Mouse (Mus musculus) liver, embryonic 14.5 days (tissue): ENCODE data around the gene AC134908.4. TPM values are rescaled to one million over a fixed set of nuclear protein-coding genes. Genes with fewer than 3 reads are reported as not detected.

Experiments
- ATAC-seq: fragments of 200-750 bp; cut with Nextera tagmentation; 2 replicates; pipeline ENCODE4 v1.8.0; 2017; ENCODE audit warnings: moderate number of reproducible peaks, mild to moderate bottlenecking, moderate library complexity; ENCODE audit not compliant: insufficient read depth
- DNase-seq, 3 experiments: peaks; one replicate each; pipeline ENCODE4 v3.0.0-alpha.2; 2012 to 2013; ENCODE audit warnings: low read depth in 3 of 3, low spot score in 3 of 3
- H3K27ac ChIP-seq: fragments of 300-500 bp; sonication (generic); 2 replicates; pipeline ENCODE4 v1.5.1; 2014; ENCODE audit warnings: moderate library complexity, mild to moderate bottlenecking, control low read depth, inconsistent platforms
- H3K27me3 ChIP-seq: fragments of 300-500 bp; sonication (generic); 2 replicates; pipeline ENCODE4 v1.6.1; 2014; ENCODE audit warnings: mild to moderate bottlenecking, low read length, moderate library complexity; ENCODE audit not compliant: control insufficient read depth, insufficient read depth
- H3K36me3 ChIP-seq: fragments of 300-500 bp; sonication (generic); replicated peaks from 2 replicates; pipeline ENCODE4 v1.6.1; 2014; ENCODE audit warnings: low read depth; ENCODE audit not compliant: control insufficient read depth, insufficient read depth
- H3K4me1 ChIP-seq, 2 experiments: fragments of 200-500 bp in 1 of 2; fragments of 300-500 bp in 1 of 2; sonication (generic) in 1 of 2; replicated peaks; 2 replicates each; pipeline ENCODE4 v1.6.1; 2012 to 2014; ENCODE audit warnings: antibody characterized with exemption in 1 of 2, inconsistent platforms in 1 of 2, low read length in 1 of 2; ENCODE audit not compliant: control insufficient read depth in 2 of 2, insufficient read depth in 2 of 2
- H3K4me2 ChIP-seq: fragments of 300-500 bp; sonication (generic); 2 replicates; pipeline ENCODE4 v1.6.1; 2014; ENCODE audit warnings: low read depth, mild to moderate bottlenecking, control low read depth, moderate library complexity
- H3K4me3 ChIP-seq, 2 experiments: fragments of 200-500 bp in 1 of 2; fragments of 300-500 bp in 1 of 2; sonication (generic) in 1 of 2; 2 replicates each; pipeline ENCODE4 v1.5.1; 2012 to 2014; ENCODE audit warnings: low read depth in 2 of 2, low read length in 2 of 2, mild to moderate bottlenecking in 2 of 2, control low read depth in 1 of 2, inconsistent platforms in 1 of 2, moderate library complexity in 1 of 2; ENCODE audit not compliant: insufficient read depth in 1 of 2
- H3K9ac ChIP-seq: fragments of 300-500 bp; sonication (generic); replicated peaks from 2 replicates; pipeline ENCODE4 v1.6.1; 2014; ENCODE audit warnings: mild to moderate bottlenecking, control low read depth, moderate library complexity
- H3K9me3 ChIP-seq: fragments of 300-500 bp; sonication (generic); 2 replicates; pipeline ENCODE4 v1.6.1; 2016; ENCODE audit warnings: low read length, mixed read lengths; ENCODE audit not compliant: control insufficient read depth
- CTCF ChIP-seq: IDR thresholded peaks from 2 replicates; pipeline ENCODE4 v1.5.1; 2016; ENCODE audit warnings: antibody characterized with exemption, low read depth, control low read depth
- EP300 ChIP-seq: IDR thresholded peaks from 2 replicates; pipeline ENCODE4 v1.6.1; 2016; ENCODE audit warnings: antibody characterized with exemption, low read depth
- WGBS: fragments of 180-500 bp; shearing (Covaris S2); extraction: QIAGEN DNeasy Blood & Tissue Kit; methylation state at CpG from one replicate; pipeline ENCODE4 v1.1.7; 2014; ENCODE audit not compliant: insufficient replicate concordance; 5-methylcytosine and 5-hydroxymethylcytosine counted together
- polyA plus RNA-seq, 2 experiments: library from polyadenylated mRNA; depleted of rRNA in 1 of 2; stranded (reverse) in 1 of 2; unstranded in 1 of 2; fragments of >200 nt; fragmentation: Nextera tagmentation in 1 of 2; extraction: Ambion mirVana in 1 of 2; gene quantifications; 2 replicates each; pipeline versions ENCODE4 v1.2.1 to v1.2.3; 2012 to 2014

AC134908.4 gene
- polyA plus RNA-seq, 2 experiments: not detected

DNA sequence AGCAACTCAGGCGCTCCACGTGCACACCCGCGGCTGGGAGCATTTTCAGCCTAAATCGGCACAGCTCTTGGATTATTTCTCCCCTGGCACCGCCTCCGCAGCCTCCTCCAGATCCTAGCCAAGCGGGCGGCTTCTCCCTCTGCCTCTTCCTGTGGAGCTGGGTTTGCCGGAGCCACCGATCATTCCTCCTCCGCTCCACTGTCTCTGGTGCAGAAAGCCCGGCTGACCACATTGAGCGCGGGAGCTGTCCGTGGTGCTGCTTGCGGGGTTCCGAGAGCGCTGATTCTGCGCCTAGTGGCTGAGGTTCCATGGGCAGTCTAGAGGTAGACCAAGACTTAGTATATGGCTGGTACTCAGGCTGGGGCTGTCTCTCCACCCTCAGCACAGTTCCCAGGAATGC, 18.0 kb upstream of the AC134908.4 start:
- H3K4me2 ChIP-seq: no peak overlapping the region
- H3K27me3 ChIP-seq: peaks cover 42% of the 10 kb centered on the region
- no peak overlapping the region for H3K4me3 ChIP-seq
- DNase-seq (peak in 1 of 3 experiments; percentile 52), ATAC-seq (no peak)
- no peaks in the 10 kb centered on the region for H3K9me3 ChIP-seq
- H3K9ac ChIP-seq: no peak overlapping the region
- no peak overlapping the region for H3K27ac ChIP-seq
- TF ChIP-seq EP300 (no peak), CTCF (peak; percentile 74)
- 4% methylated on average over 20 of the region's 20 CpGs for WGBS
- H3K36me3 ChIP-seq: no peaks in the 10 kb centered on the region
- no peaks in the 10 kb centered on the region for H3K4me1 ChIP-seq

DNA sequence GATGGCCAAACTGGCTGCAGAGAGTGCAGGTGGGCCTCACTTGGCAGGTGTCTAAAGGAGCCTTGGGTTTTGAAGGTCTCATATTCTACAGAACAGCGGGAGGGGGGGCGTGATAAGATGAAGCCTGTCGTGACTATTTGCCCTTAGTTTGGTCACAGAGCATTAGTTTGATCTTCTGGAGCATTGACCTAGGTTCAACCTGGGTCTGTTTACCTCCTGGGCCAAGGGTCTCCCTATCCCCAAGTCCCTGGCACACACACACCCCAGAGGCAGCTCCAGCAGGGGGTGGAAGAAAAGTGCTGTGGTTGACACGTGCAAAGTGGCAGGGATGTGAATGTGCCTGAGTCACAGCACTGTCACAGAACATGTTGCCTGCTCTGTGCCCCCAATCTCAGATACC, 15.4 kb upstream of the AC134908.4 start:
- peaks cover 43% of the 10 kb centered on the region for H3K27me3 ChIP-seq
- ATAC-seq (no peak), DNase-seq (no peak)
- 45% methylated on average over 4 of the region's 4 CpGs for WGBS
- H3K4me3 ChIP-seq: no peak overlapping the region
- no peaks in the 10 kb centered on the region for H3K9me3 ChIP-seq
- no peak overlapping the region for H3K9ac ChIP-seq
- H3K4me1 ChIP-seq: no peaks in the 10 kb centered on the region
- H3K27ac ChIP-seq: no peak overlapping the region
- no peak for TF ChIP-seq EP300
- H3K36me3 ChIP-seq: no peaks in the 10 kb centered on the region
- H3K4me2 ChIP-seq: no peak overlapping the region

DNA sequence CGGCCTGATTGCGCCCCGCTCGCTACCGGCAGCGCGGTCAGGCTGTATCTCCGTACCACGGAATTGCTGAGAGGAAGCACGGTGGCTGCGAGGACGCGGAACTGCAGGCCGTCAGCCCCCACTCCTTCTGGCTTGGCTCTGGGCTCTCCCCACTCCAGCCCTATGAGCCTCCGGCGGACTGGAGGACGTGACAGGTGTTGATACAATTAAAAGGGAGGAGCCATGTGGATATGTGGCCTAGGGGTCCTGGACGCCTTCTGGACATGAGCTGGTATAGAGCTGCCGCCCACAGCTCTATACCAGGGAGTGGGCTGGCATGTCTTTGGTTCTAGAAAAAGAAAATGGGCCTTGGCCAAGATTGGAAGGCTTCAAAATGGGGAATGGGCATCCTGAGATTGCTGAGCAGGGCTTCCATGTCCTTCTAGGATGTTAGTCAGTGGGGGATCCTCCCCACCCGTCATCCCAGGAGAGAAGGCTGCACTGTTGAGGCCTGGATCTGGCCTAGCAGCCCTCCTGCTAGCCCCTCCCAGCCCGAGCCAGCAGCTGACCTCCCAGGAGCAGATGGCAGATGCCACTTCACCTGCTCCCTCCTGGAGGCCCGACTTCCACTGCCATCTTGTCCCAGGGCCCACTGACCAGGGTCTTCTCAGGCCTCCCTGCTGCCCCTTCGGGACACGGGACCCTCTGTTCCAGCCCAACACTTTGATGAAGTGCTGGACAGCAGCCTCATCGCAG, 14.3 kb upstream of the AC134908.4 start:
- DNase-seq (no peak), ATAC-seq (no peak)
- H3K36me3 ChIP-seq: no peaks in the 10 kb centered on the region
- H3K4me3 ChIP-seq: peak overlapping the region; percentile 15 to 53; a peak in 3 of 4 replicates
- TF ChIP-seq CTCF (no peak), EP300 (no peak)
- no peaks in the 10 kb centered on the region for H3K9me3 ChIP-seq
- peaks cover 43% of the 10 kb centered on the region for H3K27me3 ChIP-seq
- 10% methylated on average over 25 of the region's 25 CpGs for WGBS
- H3K4me1 ChIP-seq: no peaks in the 10 kb centered on the region
- no peak overlapping the region for H3K27ac ChIP-seq
- H3K4me2 ChIP-seq: peak overlapping the region; percentile 61
- no peak overlapping the region for H3K9ac ChIP-seq

DNA sequence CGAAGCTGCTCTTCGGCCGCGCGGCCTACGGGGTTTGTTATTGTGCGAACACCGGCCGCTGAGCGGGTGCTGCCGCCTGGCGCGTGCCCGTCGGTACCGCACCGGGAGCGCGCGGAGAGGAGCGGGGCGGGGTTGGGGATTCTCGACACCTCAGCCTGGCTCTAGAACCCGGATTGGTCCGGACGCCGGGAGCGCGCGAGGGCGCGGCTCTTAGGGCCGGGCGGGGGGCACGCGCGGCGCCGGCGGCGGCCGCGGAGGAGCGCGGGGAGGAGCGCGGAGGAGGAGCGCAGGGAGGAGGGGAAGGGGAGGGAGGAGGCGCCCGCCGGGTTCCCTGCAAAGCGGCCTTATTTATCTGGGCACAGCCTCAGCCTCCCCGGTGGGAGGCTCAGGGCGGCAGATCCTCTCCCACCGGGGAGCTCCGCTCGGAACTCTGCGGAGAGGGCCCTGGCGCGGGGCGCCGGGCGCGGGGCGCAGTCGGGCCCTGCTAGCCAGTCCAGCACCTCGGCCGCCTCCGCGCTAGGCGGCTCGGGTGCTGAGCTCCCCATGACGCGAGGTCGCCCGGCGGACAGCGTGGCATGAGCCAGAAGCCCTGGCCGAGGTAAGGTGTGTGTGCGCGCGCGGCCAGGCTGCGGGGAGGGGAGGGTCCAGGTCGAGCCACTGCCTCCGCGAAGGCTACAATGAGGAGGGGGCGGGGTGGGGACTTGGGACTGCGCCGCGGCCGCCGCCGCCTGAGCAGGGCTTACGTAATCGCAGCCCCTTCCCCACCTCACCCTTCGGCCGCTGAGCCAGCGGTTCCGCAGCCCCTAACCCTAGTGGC, 13.5 kb upstream of the AC134908.4 start, which contains the start of gene Fbxl16:
Gene Fbxl16 (plus strand): TSS at position 297 of the 817 bp plus-strand sequence.
- H3K9ac ChIP-seq: no peak within 1 kb of the TSS
- ATAC-seq: peak; percentile 55; the same call in 1 of the 2 replicates
- WGBS: 1% methylated on average over 93 of the region's 100 CpGs

DNA sequence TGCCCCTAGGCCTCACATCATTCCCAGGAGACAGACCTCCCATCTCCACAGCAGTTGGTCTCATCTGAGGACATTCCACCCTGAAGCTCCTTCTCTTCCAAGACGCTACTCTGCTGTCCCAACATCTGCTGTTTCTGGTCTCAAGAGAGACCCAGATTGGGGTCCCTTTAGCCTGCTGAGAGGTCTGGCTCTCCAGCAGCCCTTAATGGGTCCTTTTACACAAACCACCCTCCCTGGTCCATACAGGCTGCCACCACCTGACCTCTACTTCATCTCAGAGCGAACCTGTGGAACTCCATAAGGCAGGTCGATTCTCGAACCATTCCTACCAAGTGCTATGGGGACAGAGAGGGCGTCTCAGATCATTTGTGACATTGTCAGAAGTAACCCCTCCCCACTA, 12.6 kb upstream of the AC134908.4 start:
- Histone ChIP-seq H3K4me1 (no peaks in the 10 kb centered on the region), H3K9me3 (no peaks in the 10 kb centered on the region), H3K27ac (no peak overlapping the region), H3K4me3 (no peak overlapping the region), H3K36me3 (no peaks in the 10 kb centered on the region), H3K9ac (no peak overlapping the region), H3K4me2 (no peak overlapping the region), H3K27me3 (peaks cover 43% of the 10 kb centered on the region)
- 29% methylated on average over 5 of the region's 5 CpGs for WGBS
- no peak for DNase-seq
- no peak for ATAC-seq
- TF ChIP-seq CTCF (no peak), EP300 (no peak)

More for the DNA sequence above, 13.5 kb upstream of the AC134908.4 start, which contains the start of gene Fbxl16:
- peak within 1 kb of the TSS; percentile 61 for H3K4me2 ChIP-seq
- peak; percentile 18; the same call in 1 of the 2 replicates for TF ChIP-seq CTCF
- TF ChIP-seq EP300: no peak
- H3K27ac ChIP-seq: no peak within 1 kb of the TSS
- H3K9me3 ChIP-seq: no peaks in the 10 kb centered on the region
- peaks cover 43% of the 10 kb centered on the region for H3K27me3 ChIP-seq
- no peaks in the 10 kb centered on the region for H3K4me1 ChIP-seq
- H3K36me3 ChIP-seq: no peaks in the 10 kb centered on the region
- no peak for DNase-seq
- peak within 1 kb of the TSS; percentile 28 to 53 for H3K4me3 ChIP-seq
